Mouse (Mus musculus): ENCODE results near the gene Zmynd12. TPM values are rescaled to one million over a fixed set of nuclear protein-coding genes. Genes with fewer than 3 reads are reported as not detected.
A peak's percentile ranks its signal among the peaks of the same experiment; 100 is the strongest.

Gene Zmynd12
- not detected for total RNA-seq (2021)
- long read RNA-seq, experiment 1 = 0 reads
- long read RNA-seq, experiment 2, partial matches to known transcripts = 0 of 1 reads
- long read RNA-seq, experiment 2, other reads (novel, unspliced or antisense) = 0 of 1 reads

- peak; percentile 87 for DNase-seq (ENCODE audit: low spot score)
These were observed at the start of gene Zmynd12, which contains the start of gene Ppcs for GRCm38 (mm10) chr4:119422294-119422964. Gene Zmynd12 (plus strand): TSS chr4:119422814. Gene Ppcs (minus strand): TSS chr4:119422420.

DNA sequence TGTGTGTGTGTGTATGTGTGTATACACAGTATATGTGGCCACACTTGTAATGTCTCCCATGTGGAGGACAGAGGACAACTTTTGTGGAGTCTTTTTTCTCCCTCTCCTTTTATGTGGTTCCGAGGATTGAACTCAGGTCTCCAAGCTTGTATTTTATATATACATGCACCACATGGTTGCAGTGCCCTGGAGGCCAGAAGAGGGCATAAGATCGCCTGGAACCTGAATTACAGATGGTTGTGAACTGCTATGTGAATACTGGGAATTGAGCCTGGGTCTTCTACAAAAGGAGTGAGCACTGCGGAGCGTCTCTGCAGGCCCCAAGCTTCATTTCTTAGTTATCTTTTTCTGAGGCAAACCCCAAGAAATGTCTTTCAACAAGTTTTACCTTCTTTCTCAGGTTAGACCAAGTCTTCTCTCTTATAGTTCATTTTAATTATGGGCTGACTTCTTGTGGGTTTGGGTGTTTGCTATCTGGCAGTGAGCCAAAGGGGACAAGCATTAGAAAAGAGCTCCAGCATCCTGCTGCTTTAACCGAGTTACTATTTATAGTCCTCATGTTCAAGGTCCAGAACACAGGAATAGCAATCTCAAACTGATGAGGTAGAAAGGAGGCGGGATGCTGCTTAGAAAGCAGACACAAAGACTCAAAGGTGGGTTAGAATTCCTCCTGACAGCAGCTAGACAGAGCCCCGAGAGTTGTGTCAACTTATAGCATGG, 41.0 kb upstream of the Zmynd12 start:
- no peak for DNase-seq (ENCODE audit: low spot score)

GRCm38 (mm10) chr4:119389184-119389583, 33.4 kb upstream of the Zmynd12 start:
- no peak for DNase-seq (ENCODE audit: low spot score)

GRCm38 (mm10) chr4:119390369-119390768, 32.2 kb upstream of the Zmynd12 start:
- DNase-seq (ENCODE audit: low spot score) = no peak

GRCm38 (mm10) chr4:119398751-119399150, 23.9 kb upstream of the Zmynd12 start:
- DNase-seq (ENCODE audit: low spot score) = no peak

GRCm38 (mm10) chr4:119400896-119401295, 21.7 kb upstream of the Zmynd12 start:
- DNase-seq (ENCODE audit: low spot score) = no peak

DNA sequence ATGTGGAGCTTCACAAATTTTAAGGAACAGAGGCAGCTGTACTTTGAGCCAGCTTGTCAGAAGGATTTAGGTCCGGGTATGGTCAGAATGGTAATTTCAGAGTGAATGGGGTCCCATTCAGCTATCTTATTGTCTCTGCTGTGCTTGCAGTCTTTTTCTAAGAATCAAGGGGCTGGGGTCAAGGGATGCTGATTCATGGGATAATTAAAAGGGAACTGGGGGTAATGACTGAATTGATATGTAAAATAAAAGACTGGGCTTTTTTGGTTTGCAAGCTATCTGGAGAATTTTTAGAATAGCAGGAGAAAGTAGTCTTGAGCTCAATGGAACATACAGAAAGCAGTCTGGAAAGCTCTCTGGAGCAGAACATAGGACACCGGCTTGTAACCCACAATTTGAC, 19.2 kb upstream of the Zmynd12 start:
- no peak for DNase-seq (ENCODE audit: low spot score)

DNA sequence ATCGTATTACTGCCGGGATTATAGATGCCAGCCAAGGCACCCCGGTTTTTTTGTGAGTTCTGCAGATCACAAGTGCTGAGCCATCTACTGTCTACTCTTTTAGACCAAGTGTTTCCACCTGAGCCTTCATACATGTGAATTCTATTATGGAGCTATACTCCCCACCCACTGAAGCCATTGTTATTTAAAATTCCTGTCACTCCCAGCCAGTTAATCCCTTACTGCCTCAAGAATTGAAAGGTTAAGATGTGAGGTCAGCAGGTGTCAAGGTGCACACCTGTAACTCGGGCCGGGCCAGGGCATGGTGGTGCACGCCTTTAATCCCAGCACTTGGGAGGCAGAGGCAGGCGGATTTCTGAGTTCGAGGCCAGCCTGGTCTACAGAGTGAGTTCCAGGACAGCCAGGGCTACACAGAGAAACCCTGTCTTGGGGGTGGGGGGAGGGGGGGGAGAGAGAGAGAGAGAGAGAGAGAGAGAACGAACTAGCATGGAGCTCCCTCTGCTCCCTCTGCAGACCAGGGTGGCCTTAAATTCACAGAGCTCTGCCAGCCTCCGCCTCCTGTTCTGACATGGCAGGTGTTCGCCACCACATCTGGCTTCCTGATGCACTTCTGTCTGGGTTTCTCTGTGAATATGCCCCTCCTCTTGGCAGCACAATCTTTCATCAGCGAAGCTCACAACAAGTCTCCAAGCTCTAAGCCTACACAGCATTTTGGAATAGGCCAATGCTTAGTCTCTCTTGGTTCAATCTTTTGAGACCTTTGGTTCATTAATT, 10.6 kb upstream of the Zmynd12 start:
- no peak for DNase-seq (ENCODE audit: low spot score)

DNA sequence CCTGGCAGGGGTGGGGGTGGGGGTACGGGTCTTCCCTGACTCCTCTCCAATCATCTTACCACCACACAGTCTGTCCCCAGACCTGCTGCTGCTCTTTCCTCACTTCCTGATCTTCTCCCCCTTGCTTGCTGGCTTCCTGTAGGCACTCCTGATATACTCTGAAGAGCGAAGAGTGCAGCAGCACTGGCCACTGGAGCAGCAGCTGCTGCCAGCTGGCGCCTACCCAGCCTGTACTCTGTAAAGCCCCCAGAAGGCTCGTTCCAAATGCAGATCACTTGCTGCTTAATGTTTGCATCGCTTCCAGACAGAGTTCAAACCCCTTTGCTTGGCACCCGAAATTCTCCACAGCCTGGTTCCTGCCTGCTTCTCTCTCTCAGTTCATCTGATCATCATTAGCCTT, 9.8 kb upstream of the Zmynd12 start:
- DNase-seq (ENCODE audit: low spot score) = no peak

DNA sequence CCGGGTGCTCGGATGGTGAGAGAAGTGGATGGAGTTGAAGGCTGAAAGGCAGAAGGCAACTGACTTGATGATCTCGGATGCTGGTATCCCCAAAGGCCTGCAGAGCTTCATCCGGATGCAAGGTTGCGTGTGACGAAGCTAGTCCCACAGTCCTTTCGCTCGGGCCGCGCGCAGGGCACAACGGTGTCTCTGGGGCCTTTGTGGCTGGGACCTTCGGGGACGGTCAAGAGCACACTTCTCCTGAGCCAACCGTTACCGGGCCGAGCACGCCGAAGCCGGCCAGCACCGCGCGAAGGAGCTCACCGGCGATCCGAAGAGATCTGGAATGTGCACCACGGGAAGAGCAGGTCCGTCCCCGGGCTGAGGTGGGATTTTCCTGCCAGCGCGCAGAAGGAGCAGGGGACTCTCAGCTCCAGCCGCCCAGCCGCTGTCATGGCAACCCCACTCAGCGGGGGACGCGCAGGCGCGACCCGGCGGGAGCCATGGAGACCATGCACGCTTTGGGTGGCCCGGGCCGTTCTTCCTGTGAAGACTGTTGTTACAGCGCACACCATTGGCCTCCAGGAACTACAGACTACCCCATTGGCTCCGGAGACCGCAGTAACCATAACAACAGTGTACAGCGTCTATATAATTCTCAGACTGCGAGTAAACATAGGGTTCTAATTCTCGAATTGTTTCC, 7.4 kb upstream of the Zmynd12 start, which contains the start of gene Ccdc30:
Gene Ccdc30, minus strand, starts transcription at position 450 of the 682 bp plus-strand sequence.
- peak; percentile 56 for DNase-seq (ENCODE audit: low spot score)

GRCm38 (mm10) chr4:119417270-119417669, 5.3 kb upstream of the Zmynd12 start:
- no peak for DNase-seq (ENCODE audit: low spot score)

- DNase-seq (ENCODE audit: low spot score) = no peak
These were observed 4.7 kb upstream of the Zmynd12 start for GRCm38 (mm10) chr4:119417894-119418293.

DNA sequence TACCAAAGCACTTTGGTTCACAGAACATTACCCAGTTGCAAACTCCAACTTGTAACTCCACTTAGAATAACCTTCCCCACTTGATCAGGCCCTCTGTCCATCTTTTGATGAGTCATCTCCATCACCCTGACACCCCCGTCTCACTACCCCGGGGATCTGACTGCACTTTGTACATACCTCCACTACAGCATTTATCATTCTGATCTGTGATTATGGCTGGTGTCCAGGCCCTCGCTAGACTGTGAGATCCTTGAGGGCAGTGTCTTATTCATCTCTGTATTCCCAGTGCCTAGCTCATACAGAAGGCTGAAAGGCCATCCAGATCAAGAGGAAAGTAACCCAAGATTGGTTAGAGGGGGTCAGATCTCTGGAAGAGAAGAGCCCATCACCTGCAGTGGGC, 1.4 kb upstream of the Zmynd12 start:
- no peak for DNase-seq (ENCODE audit: low spot score)

GRCm38 (mm10) chr4:119421921-119422293, 707 bp upstream of the Zmynd12 start:
- peak; percentile 15 for DNase-seq (ENCODE audit: low spot score)

- DNase-seq (ENCODE audit: low spot score) = no peak
These were observed 2.5 kb downstream of the Zmynd12 start for GRCm38 (mm10) chr4:119425077-119425476.

- no peak for DNase-seq (ENCODE audit: low spot score)
These were observed 3.0 kb downstream of the Zmynd12 start for GRCm38 (mm10) chr4:119425601-119426000.

DNA sequence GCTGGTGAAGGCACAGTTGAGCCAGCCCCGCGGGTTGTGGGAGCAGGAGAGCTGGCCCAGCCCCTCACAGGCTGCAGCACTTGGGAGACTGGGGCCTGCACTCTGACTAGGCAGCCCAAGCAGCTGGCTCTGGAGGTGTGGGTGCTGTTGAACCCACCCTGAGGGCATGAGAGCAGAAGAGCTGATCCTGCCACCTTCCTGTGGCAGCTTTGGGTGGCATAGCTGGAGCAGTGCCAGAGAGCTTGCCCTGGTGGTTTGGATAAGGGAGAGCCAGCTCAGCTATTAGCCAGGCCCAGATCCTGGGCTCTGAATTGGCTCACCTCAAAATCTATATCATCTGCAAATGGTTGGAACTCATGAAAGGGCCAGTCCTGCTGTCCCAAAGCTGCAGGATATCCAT, 5.1 kb downstream of the Zmynd12 start:
- DNase-seq (ENCODE audit: low spot score) = no peak

DNA sequence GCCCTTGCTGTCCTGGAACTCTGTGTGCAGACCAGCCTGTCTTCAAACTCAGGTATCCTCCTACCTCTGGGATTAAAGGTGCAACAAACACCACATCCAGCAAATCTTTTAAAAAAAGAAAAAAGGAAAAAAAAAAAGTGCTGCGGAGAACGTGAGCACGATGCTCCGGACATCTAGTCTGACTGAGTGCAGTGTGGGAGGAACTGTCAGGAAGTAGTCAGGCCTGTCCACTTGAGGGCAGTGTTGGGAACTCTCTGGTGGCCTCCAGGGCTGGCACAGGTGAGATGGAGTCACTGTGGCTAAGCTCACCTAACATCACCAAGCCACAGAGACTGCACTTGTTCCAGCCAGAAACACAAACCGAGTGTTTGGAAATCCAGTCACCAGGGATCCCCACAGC, 8.1 kb downstream of the Zmynd12 start:
- peak; percentile 44 for DNase-seq (ENCODE audit: low spot score)

GRCm38 (mm10) chr4:119437936-119438335, 15.3 kb downstream of the Zmynd12 start:
- no peak for DNase-seq (ENCODE audit: low spot score)

DNA sequence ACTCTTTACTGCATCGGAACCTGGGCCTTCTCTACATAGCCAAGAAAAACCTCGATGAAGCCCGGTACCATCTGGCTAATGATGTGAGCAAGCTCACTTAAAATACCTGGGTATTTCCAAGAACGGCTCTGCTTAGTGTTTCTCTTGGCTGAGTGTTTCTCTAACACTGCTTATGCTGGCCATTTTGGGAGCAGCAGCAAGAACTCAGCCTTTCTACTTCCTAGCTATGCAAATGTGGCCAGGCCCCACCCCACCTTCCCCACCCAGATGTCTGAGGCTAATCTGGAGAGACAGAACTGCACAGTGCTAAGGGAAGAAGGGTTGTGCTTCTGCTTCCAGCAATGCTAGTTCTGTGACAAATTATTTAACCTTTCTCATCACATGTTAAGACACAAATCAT, 19.2 kb downstream of the Zmynd12 start:
- DNase-seq (ENCODE audit: low spot score) = no peak

GRCm38 (mm10) chr4:119442539-119442938, 19.9 kb downstream of the Zmynd12 start:
- DNase-seq (ENCODE audit: low spot score) = no peak
